Mouse (Mus musculus) bone marrow macrophage, adult 2 months (primary cell): ENCODE measurements around the gene Gm43638.

Experiments used
- CTCF ChIP-seq: IDR thresholded peaks from 2 replicates; pipeline ENCODE4 v1.5.1; 2012; ENCODE audit warnings: low read depth, mild to moderate bottlenecking, low read length, moderate library complexity
- POLR2A ChIP-seq: IDR thresholded peaks from 2 replicates; pipeline ENCODE4 v1.6.1; 2012; ENCODE audit warnings: mild to moderate bottlenecking, low read depth, low read length, borderline replicate concordance

- no peak for TF ChIP-seq POLR2A
- TF ChIP-seq CTCF: no peak
These were observed 31.1 kb downstream of the Gm43638 start for GRCm38 (mm10) chr5:87455519-87455918.
